Mouse (Mus musculus): ENCODE measurements around the gene Pgam5.

The Pgam5 gene

DNA sequence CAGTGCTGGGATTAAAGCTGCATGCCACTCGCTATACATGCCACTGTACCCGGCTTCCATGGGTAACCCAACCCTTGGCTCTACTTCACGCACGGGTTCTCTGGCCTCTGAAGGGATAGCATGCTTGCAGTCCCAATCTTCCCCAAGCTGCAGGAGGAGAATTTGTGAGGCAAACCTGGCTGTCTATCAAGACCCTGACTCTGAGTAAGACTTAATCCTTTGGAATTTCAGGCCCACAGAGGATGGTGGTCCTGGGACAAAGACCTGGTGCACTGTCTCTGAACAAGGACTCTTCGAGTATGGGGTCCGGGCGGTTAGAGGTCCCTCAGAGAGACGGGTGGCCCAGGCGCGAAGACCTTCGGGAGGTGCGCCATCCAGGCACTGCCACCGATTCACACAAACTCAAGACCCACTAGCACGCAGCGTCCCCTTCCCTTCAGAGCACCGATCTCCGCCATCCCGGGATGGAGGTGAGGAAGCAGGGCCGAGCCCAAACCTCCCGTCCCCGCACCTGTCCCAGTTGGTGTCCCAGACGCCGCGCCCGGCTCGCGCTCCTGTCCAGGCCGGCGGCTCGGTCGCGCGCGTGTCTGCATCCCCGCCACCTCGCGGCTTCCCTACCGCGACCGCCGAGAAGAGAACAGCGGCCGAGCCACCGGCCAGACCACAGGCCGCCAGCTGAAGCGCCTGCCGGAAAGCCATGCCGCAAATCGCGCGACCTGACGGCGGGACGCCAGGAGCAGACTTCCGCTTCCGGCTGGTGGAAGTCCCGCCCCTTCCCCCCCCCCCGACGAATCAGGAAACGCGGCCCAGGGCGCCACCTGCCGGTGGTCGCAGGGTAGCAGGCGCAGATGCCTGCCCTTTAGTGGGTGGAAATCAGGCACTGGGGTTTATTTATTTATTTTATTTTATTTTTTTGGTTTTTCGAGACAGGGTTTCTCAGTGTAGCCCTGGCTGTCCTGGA, at the start of gene Pgam5:
Gene Pgam5, minus strand, starts transcription at position 773 of the 961 bp plus-strand sequence.
- peak; percentile 79 to 80 for DNase-seq (ENCODE audit: low spot score in 2 of 2)

DNA sequence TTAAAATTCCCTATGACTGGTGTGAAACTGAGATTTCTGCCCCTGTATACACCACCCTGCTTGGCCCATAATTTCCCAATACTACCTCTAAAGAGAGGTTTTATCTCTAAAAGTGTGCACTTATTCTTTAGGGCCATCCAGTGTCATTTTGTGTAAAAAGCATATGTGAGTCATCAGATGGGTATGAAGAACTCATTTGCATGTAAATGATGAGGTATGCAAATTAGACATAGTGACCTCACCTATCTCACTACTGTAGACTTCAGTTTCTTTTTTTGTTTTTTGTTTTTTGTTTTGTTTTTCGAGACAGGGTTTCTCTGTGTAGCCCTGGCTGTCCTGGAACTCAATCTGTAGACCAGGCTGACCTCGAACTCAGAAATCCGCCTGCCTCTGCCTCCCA, 43.4 kb upstream of the Pgam5 start:
- DNase-seq (ENCODE audit: low spot score in 2 of 2): no peak

DNA sequence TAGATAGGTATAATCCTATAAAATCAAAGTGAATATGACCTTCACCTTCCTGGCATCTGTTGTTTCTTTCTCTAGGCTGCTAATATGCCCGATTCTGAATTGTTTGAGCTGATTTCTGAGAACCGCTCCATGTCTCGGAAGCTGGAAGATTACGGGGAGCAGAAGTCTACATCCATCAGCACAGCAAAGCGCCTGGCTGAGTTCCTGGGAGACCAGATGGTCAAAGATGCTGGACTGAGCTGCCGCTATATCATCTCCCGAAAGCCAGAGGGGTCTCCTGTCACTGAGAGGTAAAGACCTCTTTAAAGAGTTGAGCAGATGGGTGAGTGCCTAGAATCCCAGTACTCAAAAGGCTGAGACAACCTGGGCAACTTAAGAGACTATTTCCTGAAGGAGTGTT, 39.1 kb upstream of the Pgam5 start:
- no peak for DNase-seq (ENCODE audit: low spot score in 2 of 2)

DNA sequence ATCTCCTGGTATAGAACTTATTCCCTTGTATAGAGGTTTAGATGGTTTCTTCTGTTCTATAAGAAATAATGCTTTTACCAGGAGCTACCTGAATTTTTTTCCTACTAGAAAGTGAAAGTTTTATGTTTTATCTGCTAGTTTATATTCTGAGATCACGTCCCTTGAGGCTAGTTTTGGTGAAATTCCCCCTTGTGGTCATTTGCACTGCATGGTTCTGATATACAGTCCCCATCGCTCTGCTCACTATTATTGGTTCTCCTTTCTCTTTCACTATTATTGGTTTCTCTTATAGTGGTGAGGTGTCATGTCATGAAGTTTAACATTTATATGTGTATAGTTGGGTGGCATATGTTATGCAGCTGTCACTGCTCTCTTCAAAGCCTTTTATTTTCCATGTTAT, 30.9 kb upstream of the Pgam5 start:
- DNase-seq (ENCODE audit: low spot score in 2 of 2): no peak

DNA sequence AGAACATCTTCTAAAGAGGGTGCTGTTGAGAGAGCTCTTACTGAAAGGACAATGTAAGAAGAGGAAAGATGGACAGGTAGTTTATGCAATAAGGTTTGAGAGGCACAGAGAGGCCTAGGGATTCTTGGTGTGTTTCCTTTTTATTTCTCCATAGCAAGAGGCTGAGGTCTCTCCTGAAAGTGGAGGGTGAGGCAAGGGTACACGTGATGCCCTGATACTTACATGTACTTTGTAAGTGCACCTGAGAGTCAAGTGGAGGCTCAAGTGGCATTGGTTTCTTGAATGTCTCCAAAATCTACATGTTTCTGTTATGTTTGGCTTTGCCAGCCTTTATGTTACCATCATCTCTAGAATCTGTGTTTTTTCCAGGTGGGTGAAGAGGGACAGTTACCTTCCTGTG, 26.9 kb upstream of the Pgam5 start:
- DNase-seq (ENCODE audit: low spot score in 2 of 2): no peak

DNA sequence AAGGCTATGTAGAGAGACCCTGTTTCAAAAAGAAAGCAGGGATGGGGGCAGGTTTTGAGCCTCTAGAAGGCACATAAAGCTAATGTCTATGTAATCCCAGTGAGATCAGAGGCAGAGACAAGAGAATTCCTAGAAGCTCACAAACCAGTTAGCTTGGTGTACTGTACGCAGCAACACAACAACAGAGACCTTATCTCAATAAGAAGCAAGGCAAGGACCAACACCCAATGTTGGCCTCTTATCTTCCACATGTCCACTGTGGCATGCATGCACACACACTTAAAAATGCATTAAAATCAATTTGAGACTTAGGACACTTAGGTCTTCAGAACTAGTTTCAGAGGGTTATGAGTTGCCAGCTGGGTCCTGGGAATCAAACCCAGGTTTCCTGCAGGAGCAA, 21.9 kb upstream of the Pgam5 start:
- no peak for DNase-seq (ENCODE audit: low spot score in 2 of 2)

DNA sequence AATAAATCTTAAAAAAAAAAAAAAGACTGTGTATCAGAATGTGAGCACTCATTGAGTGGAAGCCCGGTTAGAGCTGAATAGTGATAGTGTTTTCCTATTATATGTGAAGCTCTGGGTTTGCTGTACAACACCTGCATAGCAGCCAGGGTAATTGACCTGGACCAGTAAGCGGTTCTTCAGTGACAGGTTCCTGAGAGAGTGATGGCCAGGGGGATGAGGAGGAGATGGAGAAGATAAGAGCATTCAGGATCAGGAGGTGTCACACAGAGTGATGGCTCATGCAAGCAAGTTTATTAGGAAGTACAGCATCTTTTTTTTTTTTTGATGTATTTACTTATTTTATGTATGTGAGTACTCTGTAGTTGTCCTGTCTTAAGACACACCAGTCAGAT, 17.4 kb upstream of the Pgam5 start:
- no peak for DNase-seq (ENCODE audit: low spot score in 2 of 2)

DNA sequence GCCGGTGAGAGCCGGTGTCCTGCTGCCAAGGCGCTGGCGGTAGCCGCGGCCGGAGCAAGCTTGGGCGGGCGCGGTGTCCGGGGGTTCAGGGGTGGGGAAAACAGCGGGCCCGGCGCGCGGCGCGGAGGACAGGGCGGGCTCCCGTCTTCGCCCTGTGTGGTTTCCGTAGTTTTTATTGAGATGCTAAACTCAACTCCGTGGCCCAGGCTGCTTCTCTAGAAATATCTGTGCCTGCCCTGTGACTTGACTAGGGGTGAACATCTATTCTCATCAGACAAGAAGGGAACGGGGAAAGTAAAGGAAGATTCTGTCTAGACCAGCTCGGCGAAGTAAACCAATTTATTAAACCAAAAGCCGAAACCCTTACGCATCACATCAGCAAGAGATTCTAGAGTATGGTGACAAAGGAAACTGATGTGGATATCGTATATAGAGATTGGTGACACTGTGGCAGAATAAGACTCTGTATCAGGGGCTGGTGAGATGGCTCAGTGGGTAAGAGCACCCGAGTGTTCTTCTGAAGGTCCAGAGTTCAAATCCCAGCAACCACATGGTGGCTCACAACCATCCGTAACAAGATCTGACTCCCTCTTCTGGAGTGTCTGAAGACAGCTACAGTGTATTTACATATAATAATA, 16.9 kb upstream of the Pgam5 start:
- no peak for DNase-seq (ENCODE audit: low spot score in 2 of 2)

DNA sequence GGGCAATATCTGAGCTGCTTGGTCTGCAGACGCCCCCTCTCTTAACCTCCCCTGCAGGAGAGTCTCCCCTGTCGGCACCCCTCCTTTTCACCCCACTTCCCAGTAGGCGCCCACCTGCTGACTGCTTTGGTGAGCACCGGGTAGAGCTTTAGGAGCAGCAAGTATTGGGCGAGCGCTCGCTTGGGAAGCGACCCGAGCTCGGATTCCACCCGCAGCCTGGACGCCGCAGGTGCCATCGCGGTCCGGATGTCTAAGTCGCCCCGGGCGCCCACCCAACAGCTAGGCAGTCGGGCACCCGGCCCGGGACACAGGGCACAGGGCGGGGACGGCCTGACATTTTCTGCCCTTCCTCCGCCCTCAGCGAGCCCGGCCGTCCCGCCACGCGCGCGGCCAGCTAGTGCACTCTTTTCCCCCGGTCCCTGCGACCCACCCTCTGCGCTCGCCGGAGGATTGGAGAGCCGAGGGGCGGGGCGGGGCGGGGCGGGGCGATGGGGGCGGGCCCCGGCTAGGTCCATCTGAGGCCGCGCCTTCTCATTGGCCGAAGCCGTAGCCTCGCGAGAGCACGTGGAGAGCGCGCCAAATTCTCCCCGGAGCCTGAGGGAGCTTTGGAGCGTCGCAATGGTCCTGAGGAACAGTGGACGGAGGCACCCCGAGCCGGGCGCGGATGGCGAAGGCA, 16.2 kb upstream of the Pgam5 start, which contains the start of the genes Pxmp2 and Pole:
Gene Pxmp2, minus strand, starts transcription at position 417 of the 676 bp plus-strand sequence.
Gene Pole, plus strand, starts transcription at position 537 of the 676 bp plus-strand sequence.
- DNase-seq (ENCODE audit: low spot score in 2 of 2): peak; percentile 63 to 72

DNA sequence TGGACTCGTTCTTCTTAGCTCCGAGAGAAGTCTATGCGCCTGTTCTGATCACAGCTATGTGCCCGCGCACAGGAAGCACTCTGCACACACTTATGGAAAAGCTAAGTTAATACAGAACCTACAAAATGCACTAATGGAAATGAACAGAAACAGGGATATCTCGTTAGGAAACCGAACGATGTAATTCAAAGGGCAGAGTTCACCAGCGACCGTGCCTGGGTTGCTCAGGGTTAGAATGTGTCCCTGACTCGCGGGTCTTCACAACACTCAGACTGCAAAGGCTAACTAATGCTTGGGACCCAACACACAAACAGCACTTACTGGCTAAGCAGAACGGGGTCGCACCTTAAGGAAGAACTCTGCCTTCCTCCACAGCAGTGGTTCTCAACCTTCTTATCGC, 15.4 kb upstream of the Pgam5 start:
- no peak for DNase-seq (ENCODE audit: low spot score in 2 of 2)

DNA sequence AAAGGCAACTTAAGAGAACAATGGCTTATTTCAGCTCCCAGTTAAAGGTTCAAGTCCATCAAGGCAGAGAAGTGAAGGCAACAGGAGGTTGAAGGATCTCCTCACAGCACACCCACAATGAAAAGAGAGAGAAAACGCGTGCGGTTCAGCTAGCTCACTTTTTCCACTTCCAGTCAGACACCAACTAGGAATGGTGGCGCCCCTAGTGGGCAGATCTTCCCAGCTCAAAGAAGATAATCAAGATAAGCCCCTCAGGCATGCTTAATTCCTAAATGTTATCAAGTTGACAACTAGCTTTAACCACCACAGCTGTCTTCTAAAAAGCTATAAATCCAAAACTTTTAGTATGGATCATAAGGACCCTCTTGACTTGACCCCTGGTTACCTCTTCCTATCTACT, 14.8 kb upstream of the Pgam5 start:
- no peak for DNase-seq (ENCODE audit: low spot score in 2 of 2)

DNA sequence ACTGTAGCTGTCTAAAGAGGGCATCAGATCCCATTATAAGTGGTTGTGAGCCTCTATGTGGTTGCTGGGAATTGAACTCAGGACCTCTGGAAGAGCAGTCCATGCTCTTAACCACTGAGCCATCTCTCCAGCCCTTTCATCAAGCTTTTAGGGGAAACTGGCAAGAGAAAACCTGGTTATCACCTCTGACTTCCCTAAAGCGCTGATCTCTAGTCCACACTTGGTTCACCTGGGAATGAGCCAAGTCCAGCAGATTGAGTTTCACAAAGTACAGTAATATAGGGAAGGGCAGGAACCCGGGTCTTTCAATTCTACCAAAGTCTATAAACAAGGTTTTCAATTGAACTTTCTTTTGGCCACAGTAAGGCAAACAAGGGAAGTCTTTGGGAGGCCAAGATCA, 12.3 kb upstream of the Pgam5 start:
- no peak for DNase-seq (ENCODE audit: low spot score in 2 of 2)

DNA sequence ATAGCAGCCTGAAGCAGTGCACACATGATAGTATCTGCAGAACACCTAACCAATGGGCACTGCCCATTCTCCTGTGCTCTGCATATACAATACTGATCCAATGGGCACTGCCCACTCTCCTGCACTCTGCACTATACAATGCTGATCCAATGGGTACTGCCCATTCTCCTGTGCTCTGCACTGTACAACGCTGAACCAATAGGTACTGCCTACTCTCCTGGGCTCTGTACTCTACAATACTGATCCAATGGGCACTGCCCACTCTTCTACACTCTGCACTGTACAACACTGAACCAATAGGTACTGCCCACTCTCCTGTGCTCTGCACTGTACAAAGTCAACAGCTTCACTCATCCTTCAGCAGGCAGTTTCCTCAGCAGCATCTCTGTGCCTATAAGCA, 7.2 kb upstream of the Pgam5 start:
- no peak for DNase-seq (ENCODE audit: low spot score in 2 of 2)

DNA sequence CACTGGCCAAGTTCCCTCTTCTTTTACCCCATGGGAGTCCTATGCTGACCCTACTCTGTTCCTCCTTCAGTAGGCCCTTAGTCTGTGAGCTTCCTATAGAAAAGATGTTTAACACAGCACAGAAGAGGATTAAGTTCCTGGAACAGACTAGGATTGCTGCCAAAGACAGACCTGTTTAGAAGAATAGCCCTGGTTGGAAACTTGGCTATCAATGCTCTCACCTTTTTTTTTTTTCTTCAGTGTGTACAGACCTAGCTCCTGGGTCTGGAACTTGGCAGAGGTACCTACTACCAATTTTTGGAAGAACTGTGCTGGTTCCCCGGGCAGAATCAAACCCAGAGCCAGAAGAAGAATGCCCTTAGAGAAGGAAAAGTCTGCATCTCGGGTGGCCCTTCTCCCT, 6.7 kb upstream of the Pgam5 start:
- DNase-seq (ENCODE audit: low spot score in 2 of 2): no peak

DNA sequence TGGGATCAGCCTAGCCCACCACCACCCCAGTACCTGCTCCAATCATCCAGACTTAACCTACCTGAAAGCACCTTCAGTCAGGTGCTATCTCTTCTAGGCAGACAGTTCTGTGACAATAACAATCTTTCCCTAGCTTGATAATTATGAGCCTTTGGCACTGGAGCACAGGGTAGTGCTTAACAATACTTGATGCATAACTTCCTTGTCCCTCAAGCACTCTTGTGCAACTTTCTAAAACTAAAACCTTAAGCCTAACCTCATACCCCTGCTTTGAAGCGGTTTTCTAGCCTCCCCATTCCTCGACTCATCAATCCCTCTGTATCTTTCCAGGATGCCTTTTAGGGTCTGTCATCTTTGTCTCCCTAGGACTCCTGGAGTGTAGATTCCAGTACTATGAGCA, 5.1 kb upstream of the Pgam5 start:
- no peak for DNase-seq (ENCODE audit: low spot score in 2 of 2)

DNA sequence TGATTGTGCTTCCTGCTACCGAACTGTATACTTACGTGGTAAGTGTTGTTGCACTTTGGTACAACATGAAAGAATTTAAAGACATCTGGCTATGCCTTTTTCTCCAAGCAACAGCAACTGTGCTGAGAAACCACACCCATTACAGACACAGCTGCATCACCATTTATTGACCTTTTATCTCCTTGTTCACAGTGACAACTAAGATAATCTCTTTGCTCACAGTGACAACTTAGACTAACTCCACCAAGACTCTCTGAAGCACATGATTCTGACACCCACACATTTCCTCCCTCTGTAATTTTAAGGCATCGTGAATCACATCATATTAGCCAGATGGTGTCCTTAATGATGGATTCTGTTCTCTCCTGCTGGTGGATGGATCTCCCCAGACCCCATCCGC, 4.4 kb upstream of the Pgam5 start:
- no peak for DNase-seq (ENCODE audit: low spot score in 2 of 2)

DNA sequence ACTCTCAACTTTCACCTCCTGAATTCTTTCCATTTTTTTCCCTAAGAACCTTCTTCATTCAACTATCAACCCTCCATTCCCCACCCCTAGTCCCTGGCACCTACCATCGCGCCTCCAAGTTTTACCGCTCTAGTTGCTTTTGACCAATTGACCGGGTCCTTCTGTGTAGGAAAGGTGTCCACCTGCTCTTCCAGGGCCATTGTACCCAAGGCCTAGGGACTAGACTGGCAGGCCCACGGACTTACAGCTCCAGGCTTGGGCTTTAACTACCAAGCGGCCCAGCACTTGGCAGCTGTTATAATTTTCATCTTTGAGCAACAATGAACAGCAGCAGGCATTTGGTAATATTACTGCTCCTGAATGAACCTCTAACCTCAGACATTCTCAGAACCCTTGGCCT, 529 bp upstream of the Pgam5 start:
- no peak for DNase-seq (ENCODE audit: low spot score in 2 of 2)

DNA sequence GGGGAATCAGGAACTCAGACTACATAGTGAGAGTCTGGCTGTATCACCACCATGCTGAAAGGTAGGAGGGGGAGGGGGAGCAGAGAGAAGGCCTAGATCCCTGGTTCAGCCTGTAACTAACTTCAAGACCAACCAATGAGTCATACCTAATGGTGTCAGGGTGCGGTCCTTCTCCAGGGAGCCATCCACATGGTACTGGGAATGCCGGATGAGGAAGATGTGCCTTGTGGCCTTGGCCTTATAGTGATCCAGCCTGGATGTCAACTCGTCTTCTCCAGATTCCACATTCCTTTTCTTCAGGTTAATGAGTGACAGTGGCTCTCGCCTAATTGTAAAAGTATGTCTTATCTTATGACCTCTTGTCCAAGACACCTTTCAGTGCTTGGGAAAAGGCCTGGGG, 2.8 kb downstream of the Pgam5 start:
- no peak for DNase-seq (ENCODE audit: low spot score in 2 of 2)

DNA sequence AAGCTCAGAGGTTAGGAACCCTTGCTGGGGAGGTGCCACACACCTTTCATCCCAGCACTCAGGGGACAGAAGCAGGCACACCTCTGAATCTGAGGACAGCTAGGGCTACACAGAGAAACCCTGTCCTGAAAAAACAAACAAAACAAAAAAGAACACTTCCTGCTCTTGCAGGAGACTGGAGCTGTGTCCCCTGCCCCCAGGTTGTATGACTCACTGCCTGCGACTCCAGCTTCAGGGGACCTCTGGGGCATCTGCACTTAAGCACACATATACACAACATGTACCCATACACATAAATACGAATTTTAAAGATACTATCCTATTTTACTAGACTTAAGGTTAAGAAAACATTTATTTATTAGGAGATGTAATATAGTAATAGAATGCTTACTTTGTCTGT, 25.6 kb downstream of the Pgam5 start:
- DNase-seq (ENCODE audit: low spot score in 2 of 2): no peak

DNA sequence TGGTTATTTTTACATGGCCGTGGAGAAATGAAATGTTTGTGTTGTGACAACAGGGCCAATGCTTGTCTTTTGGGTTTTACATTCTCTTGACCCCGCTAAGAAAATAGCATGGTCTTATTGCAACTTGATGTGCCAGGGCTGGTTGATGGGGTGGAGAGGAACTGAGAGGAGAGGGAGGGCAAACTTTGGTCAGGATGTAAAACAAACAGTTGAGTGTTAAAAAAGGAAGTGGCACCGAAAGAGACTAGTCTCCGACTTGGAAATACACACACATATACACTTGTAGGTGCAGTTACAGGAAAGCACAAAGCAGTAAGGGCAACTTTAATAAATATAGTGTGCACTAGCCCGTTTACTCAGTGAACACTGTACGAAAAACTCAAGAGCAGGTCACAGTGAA, 37.4 kb downstream of the Pgam5 start:
- no peak for DNase-seq (ENCODE audit: low spot score in 2 of 2)

DNA sequence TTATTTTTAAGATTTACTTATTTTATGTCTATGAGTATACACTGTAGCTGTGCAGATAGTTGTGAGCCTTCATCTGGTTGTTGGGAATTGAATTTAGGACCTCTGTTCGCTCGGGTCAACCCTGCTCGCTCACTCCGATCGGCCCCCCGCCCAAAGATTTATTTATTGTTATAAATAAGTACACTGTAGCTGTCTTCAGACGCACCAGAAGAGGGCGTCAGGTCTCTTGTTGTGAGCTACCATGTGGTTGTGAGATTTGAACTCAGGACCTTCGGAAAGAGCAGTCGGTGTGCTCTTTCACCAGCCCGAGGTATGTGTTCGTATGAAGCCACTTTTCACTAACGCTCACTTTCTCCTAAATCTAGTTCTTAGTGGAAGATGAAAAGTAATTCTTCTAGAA, 38.1 kb downstream of the Pgam5 start:
- DNase-seq (ENCODE audit: low spot score in 2 of 2): no peak

DNA sequence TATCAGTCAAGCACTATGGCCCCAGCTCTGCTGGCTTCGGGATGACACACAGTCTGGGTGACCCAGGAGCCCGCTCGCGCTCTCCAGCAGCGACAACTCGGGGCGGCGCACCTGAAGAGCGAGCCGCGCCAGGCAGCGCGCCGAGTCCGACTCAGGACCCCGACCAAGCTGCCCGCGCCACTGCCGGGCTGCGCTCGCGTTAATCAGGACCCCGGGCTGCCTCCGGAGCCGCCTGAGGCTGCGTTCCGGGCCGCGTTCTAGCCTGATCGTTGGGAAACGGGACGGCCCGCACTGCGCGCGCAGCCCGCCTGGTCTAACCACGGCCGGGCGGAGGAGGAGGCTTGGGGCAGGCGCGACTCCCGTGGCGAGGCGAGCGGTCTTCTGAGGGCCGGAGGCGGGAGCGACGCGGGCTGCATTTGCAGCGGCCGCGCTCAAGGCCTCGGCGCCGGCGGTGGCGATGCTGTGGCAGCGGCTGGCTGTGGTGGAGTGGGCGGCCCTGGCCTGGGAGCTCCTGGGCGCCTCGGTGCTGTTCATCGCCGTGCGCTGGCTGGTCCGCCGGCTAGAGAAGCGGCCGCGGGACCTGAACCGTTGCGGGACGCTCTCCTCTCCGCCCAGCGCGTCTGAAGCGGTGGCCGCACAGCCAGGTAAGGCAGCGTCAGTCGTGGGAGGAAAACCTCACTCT, 38.8 kb downstream of the Pgam5 start, which contains the start of gene Ankle2:
Gene Ankle2, plus strand, starts transcription at position 225 of the 682 bp plus-strand sequence.
- DNase-seq (ENCODE audit: low spot score in 2 of 2): peak; percentile 89

Measured in frontal cortex, postnatal 25 days (tissue).